Mouse (Mus musculus) stomach, embryonic 16.5 days (tissue): ENCODE measurements around the gene Mt4. TPM values are rescaled to one million over a fixed set of nuclear protein-coding genes. Genes with fewer than 3 reads are reported as not detected.
A peak's percentile ranks its signal among the peaks of the same experiment; 100 is the strongest.
"Not testable (repeated sequence)": the region's sequence is repeated elsewhere in the genome, so short reads cannot be mapped to it uniquely, and the experiment has no call there.

Experiments used
- ATAC-seq: fragments of 200-750 bp; cut with Nextera tagmentation; 2 replicates; pipeline ENCODE4 v1.8.0; 2017; ENCODE audit warnings: moderate number of reproducible peaks, moderate TSS enrichment; ENCODE audit not compliant: insufficient read depth, low FRiP score
- H3K27ac ChIP-seq: fragments of 300-500 bp; sonication (generic); 2 replicates; pipeline ENCODE4 v1.5.1; 2014; ENCODE audit warnings: low read length
- H3K27me3 ChIP-seq: fragments of 300-500 bp; sonication (generic); 2 replicates; pipeline ENCODE4 v1.6.1; 2014; ENCODE audit warnings: low read length, control low read depth, mixed read lengths; ENCODE audit not compliant: control insufficient read depth, insufficient read depth
- H3K36me3 ChIP-seq: fragments of 300-500 bp; sonication (generic); 2 replicates; pipeline ENCODE4 v1.6.1; 2014; ENCODE audit warnings: low read length; ENCODE audit not compliant: control insufficient read depth, insufficient read depth
- H3K4me1 ChIP-seq: fragments of 300-500 bp; sonication (generic); 2 replicates; pipeline ENCODE4 v1.6.1; 2014; ENCODE audit warnings: low read length, control low read depth, mixed read lengths; ENCODE audit not compliant: control insufficient read depth, insufficient read depth
- H3K4me2 ChIP-seq: fragments of 300-500 bp; sonication (generic); 2 replicates; pipeline ENCODE4 v1.6.1; 2014; ENCODE audit warnings: low read depth, low read length, mixed read lengths
- H3K4me3 ChIP-seq: fragments of 300-500 bp; sonication (generic); replicated peaks from 2 replicates; pipeline ENCODE4 v1.5.1; 2014; ENCODE audit warnings: mild to moderate bottlenecking, low read length
- H3K9ac ChIP-seq: fragments of 300-500 bp; sonication (generic); 2 replicates; pipeline ENCODE4 v1.6.1; 2014; ENCODE audit warnings: low read length
- H3K9me3 ChIP-seq: fragments of 300-500 bp; sonication (generic); replicated peaks from 2 replicates; pipeline ENCODE4 v1.6.1; 2016; ENCODE audit warnings: low read length, control low read depth; ENCODE audit not compliant: control insufficient read depth
- WGBS: fragments of 180-500 bp; shearing (Covaris S2); extraction: QIAGEN DNeasy Blood & Tissue Kit; methylation state at CpG from one replicate; pipeline ENCODE4 v1.1.7; 2014; 5-methylcytosine and 5-hydroxymethylcytosine counted together
- polyA plus RNA-seq: library from polyadenylated mRNA; unstranded; fragments of >200 nt; fragmentation: Nextera tagmentation; extraction: Ambion mirVana; gene quantifications from 2 replicates; pipeline ENCODE4 v1.2.1, GENCODE M21; 2015

Gene Mt4
- polyA plus RNA-seq, 1 experiment from 2014 or later = 1.6 TPM

DNA sequence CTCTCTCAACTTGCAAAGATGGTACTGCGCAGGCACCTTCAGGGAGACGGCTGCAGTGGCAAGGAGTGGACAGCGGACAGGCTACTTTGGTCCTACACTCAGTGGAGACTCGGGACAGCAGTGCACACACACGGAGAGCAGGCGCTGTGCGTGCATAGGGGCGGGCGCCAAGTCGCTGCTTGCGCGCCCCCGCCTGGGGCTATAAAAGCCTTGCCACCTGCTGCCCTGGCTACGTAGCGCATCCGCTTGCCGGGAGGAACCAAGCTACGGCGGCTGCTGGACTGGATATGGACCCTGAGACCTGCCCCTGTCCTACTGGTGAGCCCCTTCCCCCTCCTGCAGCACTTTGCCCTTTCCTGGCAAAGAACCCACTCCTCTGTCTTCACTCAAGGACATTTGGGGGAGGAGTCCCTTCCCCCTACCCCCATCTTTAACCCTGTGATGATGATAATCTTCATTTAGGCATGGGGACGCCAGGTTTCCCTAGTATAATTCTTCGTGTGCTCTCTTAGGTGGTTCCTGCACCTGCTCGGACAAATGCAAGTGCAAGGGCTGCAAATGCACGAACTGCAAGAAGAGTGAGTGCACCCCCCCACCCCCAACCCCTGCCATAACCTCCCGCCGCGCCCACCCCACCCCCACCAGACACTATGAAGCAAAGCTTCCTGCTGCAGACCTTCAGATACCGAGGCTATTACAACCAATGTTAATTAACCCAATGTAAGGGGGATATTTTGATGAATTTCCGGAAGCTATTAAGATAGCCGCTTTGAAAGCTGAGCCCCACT, 15.7 kb downstream of the Mt4 start, which contains the start of gene Mt3:
Mt3 (plus strand) TSS at position 95 of the 788 bp plus-strand sequence.
- Histone ChIP-seq H3K36me3 (no peaks in the 10 kb centered on the region), H3K27me3 (peaks cover 10% of the 10 kb centered on the region; the same call in 1 of the 2 replicates), H3K27ac (no peak within 1 kb of the TSS), H3K9ac (peak within 1 kb of the TSS; percentile 52; the same call in 1 of the 2 replicates), H3K9me3 (no peaks in the 10 kb centered on the region), H3K4me1 (peaks cover 18% of the 10 kb centered on the region), H3K4me3 (peak within 1 kb of the TSS; percentile 33), H3K4me2 (peak within 1 kb of the TSS; percentile 56)
- peak; percentile 65; the same call in 1 of the 2 replicates for ATAC-seq
- 3% methylated on average over 29 of the region's 29 CpGs for WGBS

DNA sequence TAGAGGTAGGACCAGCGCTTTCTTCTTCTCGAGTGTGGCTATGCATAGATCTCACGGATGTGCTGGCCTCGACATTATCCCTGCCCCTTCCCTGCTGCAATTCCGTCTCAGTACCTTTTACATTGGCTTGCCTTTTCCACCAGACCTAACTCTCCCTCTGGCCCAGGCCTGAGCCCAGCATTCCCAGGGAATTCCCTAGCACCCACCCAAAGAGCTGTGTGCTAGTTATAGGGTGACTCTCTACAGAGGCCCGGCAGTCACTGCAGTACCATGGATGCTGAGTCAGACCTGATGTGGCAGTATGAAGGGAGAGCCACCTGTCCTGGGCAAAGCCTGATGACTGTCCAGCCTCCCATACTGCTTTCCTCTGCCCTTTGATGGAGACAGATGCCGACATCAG, 16.5 kb downstream of the Mt4 start:
- H3K4me2 ChIP-seq = peak overlapping the region; percentile 56; the same call in 1 of the 2 replicates
- no peak overlapping the region for H3K4me3 ChIP-seq

DNA sequence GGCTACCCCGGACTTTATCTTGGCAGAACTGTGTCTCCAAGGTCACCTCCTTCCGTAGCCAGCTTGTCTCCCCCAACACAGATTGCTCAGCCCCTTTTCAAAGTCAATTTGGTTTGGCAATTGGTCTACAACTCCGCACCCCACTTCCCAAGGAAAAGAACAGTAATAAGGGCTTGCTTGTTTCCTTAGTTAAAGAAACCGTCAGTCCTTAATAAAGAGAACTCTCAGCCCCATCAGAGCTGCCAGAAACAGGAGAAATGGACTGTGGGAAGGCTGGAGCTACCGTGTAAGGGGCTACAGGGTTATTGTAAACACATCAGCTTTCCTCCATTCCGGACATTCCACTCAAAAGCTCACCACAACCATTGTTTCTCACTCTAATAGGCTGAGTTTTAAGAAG, 17.5 kb downstream of the Mt4 start:
- WGBS = 30% methylated on average over 6 of the region's 6 CpGs
- Histone ChIP-seq H3K4me1 (peaks cover 15% of the 10 kb centered on the region; the same call in 1 of the 2 replicates), H3K36me3 (no peaks in the 10 kb centered on the region), H3K9ac (no peak overlapping the region), H3K4me2 (no peak overlapping the region), H3K27ac (no peak overlapping the region), H3K27me3 (peaks cover 10% of the 10 kb centered on the region; the same call in 1 of the 2 replicates), H3K4me3 (no peak overlapping the region), H3K9me3 (no peaks in the 10 kb centered on the region)
- ATAC-seq = no peak

More for the DNA sequence above, 16.5 kb downstream of the Mt4 start:
- Histone ChIP-seq H3K9ac (no peak overlapping the region), H3K27ac (no peak overlapping the region), H3K9me3 (no peaks in the 10 kb centered on the region), H3K36me3 (no peaks in the 10 kb centered on the region), H3K4me1 (peaks cover 15% of the 10 kb centered on the region; the same call in 1 of the 2 replicates), H3K27me3 (peaks cover 10% of the 10 kb centered on the region; the same call in 1 of the 2 replicates)
- WGBS = 39% methylated on average over 7 of the region's 7 CpGs
- ATAC-seq = no peak

DNA sequence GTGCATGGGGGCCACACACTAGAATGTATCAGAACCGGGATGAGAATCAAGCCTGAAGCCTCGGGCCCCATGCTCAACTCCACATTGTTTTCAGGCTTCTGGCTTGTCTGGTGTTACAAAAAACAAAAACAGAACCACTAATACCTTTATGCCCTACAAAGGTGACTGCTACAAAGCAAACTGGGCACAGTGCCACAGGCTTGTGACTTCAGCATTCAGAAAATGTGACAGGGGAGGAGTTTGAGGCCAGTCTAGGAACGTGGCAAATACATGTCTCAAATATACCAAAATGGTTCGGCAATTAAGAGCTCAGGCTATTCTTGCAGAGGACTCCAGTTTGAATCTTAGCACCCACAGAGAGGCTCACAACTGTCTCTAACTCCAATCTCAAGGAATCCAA, 19.1 kb downstream of the Mt4 start:
- H3K36me3 ChIP-seq = no peaks in the 10 kb centered on the region
- peaks cover 10% of the 10 kb centered on the region; the same call in 1 of the 2 replicates for H3K27me3 ChIP-seq
- peaks cover 15% of the 10 kb centered on the region; the same call in 1 of the 2 replicates for H3K4me1 ChIP-seq
- H3K9me3 ChIP-seq = no peaks in the 10 kb centered on the region
- H3K4me3 ChIP-seq = no peak overlapping the region
- ATAC-seq = no peak
- WGBS = 66% methylated on average over 4 of the region's 4 CpGs
- no peak overlapping the region for H3K4me2 ChIP-seq
- no peak overlapping the region for H3K27ac ChIP-seq
- H3K9ac ChIP-seq = no peak overlapping the region

DNA sequence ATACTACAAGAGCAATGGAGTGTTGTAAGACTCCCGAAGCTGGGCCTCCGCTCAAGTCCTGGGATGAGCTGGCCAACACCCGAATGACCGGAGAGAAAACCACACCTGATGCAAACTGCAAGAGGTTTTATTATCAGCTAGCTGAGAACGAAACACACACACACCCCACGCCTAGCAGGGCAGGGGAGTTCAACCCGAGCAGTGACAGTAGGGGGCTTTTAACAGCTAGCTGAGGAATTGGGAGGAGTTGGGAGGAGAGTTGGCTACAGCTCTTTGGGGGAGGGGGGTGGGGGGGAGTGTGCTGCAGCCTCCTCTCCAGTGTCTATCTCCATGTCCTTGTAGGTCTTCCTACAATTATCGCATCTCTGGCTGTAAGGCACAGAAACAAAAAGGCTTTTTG, 28.8 kb downstream of the Mt4 start:
- not testable (repeated sequence) for H3K27ac ChIP-seq, H3K4me3 ChIP-seq, H3K27me3 ChIP-seq, H3K9ac ChIP-seq, H3K9me3 ChIP-seq, H3K4me2 ChIP-seq, H3K36me3 ChIP-seq, H3K4me1 ChIP-seq, ATAC-seq
- 63% methylated on average over 8 of the region's 8 CpGs for WGBS

DNA sequence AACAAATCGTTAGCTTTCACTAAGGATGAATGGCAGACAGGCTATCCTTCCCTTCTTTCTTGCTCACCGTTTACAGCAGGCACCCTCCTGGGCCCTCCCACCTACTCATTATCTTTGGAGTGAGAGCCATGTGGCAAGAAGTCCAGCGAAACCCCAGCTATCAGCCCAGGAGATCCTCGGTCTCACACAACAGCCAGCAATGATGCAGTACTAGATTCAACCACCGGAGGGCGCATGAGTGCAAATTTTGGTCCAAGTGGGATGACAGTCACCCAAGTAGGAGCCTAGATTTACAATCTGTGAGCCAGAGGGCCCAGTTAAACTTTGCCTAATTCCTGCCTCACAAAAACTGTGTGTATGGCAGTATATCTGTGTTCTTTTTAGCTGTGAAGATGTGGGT, 30.2 kb downstream of the Mt4 start:
- ATAC-seq = peak; percentile 46; the same call in 1 of the 2 replicates
- no peaks in the 10 kb centered on the region for H3K36me3 ChIP-seq
- H3K4me2 ChIP-seq = 0 out of 2 replicates have a peak overlapping the region, but pooled peaks have one; percentile 35
- no peak overlapping the region for H3K4me3 ChIP-seq
- no peak overlapping the region for H3K27ac ChIP-seq
- 6% methylated on average over 6 of the region's 6 CpGs for WGBS
- peaks cover 10% of the 10 kb centered on the region for H3K4me1 ChIP-seq
- no peak overlapping the region for H3K9ac ChIP-seq
- no peaks in the 10 kb centered on the region for H3K9me3 ChIP-seq
- H3K27me3 ChIP-seq = peaks cover 16% of the 10 kb centered on the region

DNA sequence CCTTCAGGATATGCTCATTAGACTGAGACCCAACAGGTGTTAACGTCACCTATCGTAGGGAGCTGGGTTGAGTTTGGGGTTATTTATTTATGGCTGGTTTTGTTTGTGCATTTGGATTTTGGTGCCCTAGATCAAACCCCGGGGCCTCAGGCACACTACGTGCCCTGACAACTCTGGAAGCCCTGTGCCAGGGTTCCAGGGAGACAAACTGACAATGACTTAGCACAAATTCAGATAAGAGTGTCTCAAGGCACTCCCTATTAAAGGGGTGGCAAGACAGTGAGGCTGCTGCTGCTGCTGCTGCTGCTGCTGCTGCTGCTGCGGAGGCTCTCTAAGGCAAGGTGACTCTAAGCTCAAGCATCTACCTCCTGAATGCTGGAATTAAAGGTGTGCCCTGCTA, 32.5 kb downstream of the Mt4 start:
- H3K9me3 ChIP-seq = no peaks in the 10 kb centered on the region
- no peak overlapping the region for H3K9ac ChIP-seq
- no peak overlapping the region for H3K4me3 ChIP-seq
- H3K27me3 ChIP-seq = peaks cover 30% of the 10 kb centered on the region
- H3K4me2 ChIP-seq = no peak overlapping the region
- no peaks in the 10 kb centered on the region for H3K36me3 ChIP-seq
- H3K4me1 ChIP-seq = peaks cover 13% of the 10 kb centered on the region
- no peak overlapping the region for H3K27ac ChIP-seq
- no peak for ATAC-seq
- 65% methylated on average over 5 of the region's 5 CpGs for WGBS

DNA sequence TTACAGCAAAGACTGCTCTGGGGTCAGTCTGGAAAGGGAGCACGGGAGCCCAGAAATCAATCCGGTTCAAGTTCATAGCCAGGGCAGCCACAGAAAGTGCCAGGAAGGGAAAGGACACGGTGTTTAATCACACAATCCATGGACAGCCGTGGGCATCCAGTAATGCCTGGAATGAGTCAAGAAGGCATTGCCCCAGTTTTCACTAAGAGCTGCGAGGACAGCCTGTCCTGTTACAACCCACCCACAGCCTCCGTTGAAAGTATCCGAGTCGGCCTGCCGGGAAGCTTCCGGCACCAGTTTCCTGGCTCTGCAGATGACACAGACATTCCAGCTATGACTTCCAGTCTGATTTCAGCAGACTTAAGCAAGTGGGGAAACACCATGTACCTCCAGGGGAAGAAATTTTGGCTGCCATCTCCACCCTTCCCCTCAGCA, 34.3 kb downstream of the Mt4 start:
- ATAC-seq = no peak

DNA sequence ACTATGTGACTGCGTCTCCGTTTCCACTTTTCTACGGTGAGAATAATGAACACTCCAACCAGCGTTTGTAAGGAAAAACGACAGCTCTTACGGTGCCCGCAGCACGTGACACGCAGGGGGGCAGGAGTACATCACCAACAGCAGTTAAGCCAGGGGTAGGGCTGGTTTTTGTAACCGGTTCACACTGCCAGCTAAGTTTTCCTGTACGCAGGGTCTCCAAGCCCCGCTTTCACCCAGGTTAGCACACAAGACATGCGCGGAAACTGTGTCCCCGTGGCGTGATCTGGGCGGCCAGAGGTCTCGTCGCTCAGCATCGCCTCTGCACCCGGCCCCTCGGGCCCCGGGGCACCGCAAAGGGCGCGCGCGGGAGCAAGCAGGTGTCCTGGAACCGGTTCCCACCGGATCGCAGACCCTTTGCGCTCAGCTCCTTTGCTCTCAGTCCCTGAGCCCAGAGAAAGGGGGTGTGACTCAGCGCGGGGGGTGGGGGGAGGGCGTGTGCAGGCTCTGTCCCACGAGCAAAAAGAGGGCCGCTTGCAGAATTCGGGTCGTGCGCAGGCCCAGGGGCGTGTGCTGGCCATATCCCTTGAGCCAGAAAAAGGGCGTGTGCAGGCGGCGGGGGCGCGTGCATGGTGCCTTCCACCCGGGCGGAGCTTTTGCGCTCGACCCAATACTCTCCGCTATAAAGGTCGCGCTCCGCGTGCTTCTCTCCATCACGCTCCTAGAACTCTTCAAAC, 35.2 kb downstream of the Mt4 start, which contains the start of gene Mt2:
Mt2 (plus strand) TSS at position 590 of the 734 bp plus-strand sequence.
- Histone ChIP-seq H3K9ac (peak within 1 kb of the TSS; percentile 70), H3K4me1 (peaks cover 13% of the 10 kb centered on the region), H3K36me3 (no peaks in the 10 kb centered on the region), H3K9me3 (no peaks in the 10 kb centered on the region), H3K27me3 (peaks cover 30% of the 10 kb centered on the region), H3K4me2 (peak within 1 kb of the TSS; percentile 87), H3K27ac (peak within 1 kb of the TSS; percentile 86), H3K4me3 (peak within 1 kb of the TSS; percentile 56)
- ATAC-seq = peak; percentile 91
- WGBS = under 1% methylated on average over 56 of the region's 56 CpGs

More for the DNA sequence above, 34.3 kb downstream of the Mt4 start:
- Histone ChIP-seq H3K4me3 (peak overlapping the region; percentile 56), H3K9me3 (no peaks in the 10 kb centered on the region), H3K4me1 (peaks cover 13% of the 10 kb centered on the region), H3K27me3 (peaks cover 30% of the 10 kb centered on the region), H3K4me2 (peak overlapping the region; percentile 87), H3K9ac (peak overlapping the region; percentile 70), H3K27ac (0 out of 2 replicates have a peak overlapping the region, but pooled peaks have one; percentile 86), H3K36me3 (no peaks in the 10 kb centered on the region)
- WGBS = 44% methylated on average over 10 of the region's 10 CpGs
